Comparison of ENCODE assay signal across 7 mouse cellular contexts in the genomic region with DNA sequence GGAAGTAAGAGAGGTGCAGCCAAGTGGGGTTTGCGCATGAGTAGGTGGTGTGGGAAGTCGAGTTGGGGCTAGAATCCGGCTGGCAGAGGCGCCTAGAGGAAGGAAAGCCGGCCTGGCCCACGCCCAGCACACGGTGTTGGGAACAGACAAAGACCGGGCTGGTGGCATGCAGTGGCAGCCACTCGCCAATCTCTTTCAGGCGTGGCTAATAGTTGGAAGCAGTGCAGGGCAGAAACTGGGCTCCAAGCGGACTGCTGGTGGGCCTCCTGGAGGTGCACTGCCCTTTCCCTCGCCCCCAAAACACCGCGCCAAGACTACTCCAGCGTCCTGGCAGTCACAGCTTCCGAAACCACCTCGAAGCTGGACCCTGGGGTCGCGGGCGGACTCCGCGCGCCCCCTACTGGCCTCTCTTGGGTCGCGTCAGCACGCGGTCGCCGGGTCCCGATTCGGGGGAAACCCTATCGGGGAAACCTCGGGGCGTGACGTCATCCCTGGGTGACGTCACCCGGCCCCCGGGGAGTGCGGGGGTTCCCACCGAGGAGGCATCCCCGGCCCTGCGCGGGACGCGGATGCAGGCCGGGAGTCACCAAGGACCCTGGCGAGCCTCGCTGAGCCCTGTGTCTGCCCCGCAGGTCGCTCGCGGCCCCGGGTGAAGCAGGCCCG. TPM values are rescaled to one million over a fixed set of nuclear protein-coding genes. Genes with fewer than 3 reads are reported as not detected.
DNase-seq lines count a peak whose midpoint lies in the region; ATAC-seq lines count a peak whose summit lies in the region.

No protein-coding gene starts in this region.

- peak overlapping the region; percentile 87 for H3K9ac ChIP-seq in hindbrain, embryonic 14.5 days

- H3K36me3 ChIP-seq in hindbrain, embryonic 14.5 days (replicated peaks; ENCODE audit: control insufficient read depth, insufficient read depth), result peaks cover 40% of the 10 kb centered on the region

- ATAC-seq in activated CD4-positive, CD25-positive, alpha-beta regulatory T cell, adult 4 months, result peak; percentile 64
- ATAC-seq in hindbrain, embryonic 14.5 days (ENCODE audit: low FRiP score), result peak; percentile 58

- H3K27me3 ChIP-seq in hindbrain, embryonic 14.5 days (ENCODE audit: control insufficient read depth, insufficient read depth, low read length), result no peaks in the 10 kb centered on the region

- no peaks in the 10 kb centered on the region for H3K9me3 ChIP-seq in hindbrain, embryonic 14.5 days (ENCODE audit: control insufficient read depth, low read length)

- H3K27ac ChIP-seq in hindbrain, embryonic 14.5 days, result peak overlapping the region; percentile 93

- peaks cover 86% of the 10 kb centered on the region for H3K4me1 ChIP-seq in hindbrain, embryonic 14.5 days (replicated peaks; ENCODE audit: control insufficient read depth, insufficient read depth, low read length)

- intact Hi-C loops in left cerebral cortex, postnatal 25 days (cut with DNase I), result loop anchor here (1.0 to 2.0 kb wide), 2 partner anchors 53 to 66 kb away; no protein-coding TSS in a partner anchor

- peak overlapping the region; percentile 50 for H3K4me3 ChIP-seq in hindbrain, embryonic 14.5 days (replicated peaks; ENCODE audit: low read length)

- H3K4me2 ChIP-seq in hindbrain, embryonic 14.5 days (replicated peaks), result peak overlapping the region; percentile 98

- DNase-seq in cerebellum, postnatal 10 days, result peak; percentile 95 to 96
- DNase-seq in frontal cortex, postnatal 36 days (ENCODE audit: low spot score in 2 of 2), result peak; percentile 76 to 81
- DNase-seq in hindbrain, embryonic 14.5 days (ENCODE audit: low spot score), result peak; percentile 90
- peak; percentile 81 to 83 for DNase-seq in left cerebral cortex, postnatal 25 days (ENCODE audit: low spot score in 2 of 2)
- DNase-seq in mesoderm, embryonic 11.5 days (ENCODE audit: low read depth, low spot score), result peak; percentile 95
- peak; percentile 93 for DNase-seq in right cerebral cortex, postnatal 4 days

- 1% methylated on average over 54 of the region's 54 CpGs for WGBS in hindbrain, embryonic 14.5 days

RNA-seq across cellular contexts. Expression of a gene that starts 7.2 kb away (rescaled TPM):
- not detected for polyA plus RNA-seq in activated CD4-positive, CD25-positive, alpha-beta regulatory T cell, adult 4 months (2017; shearing (Covaris generic))
- 6.3 and 8.9 TPM in 2 replicates for polyA plus RNA-seq in hindbrain, embryonic 14.5 days (2014; fragmentation: Nextera tagmentation; extraction: Ambion mirVana)
- total RNA-seq in left cerebral cortex, postnatal 25 days (2021), result 10 to 100 TPM; 80.1 to 85.9 TPM

RNA-seq across cellular contexts. Expression of a gene that starts 16.6 kb away (rescaled TPM):
- polyA plus RNA-seq in activated CD4-positive, CD25-positive, alpha-beta regulatory T cell, adult 4 months (2017; shearing (Covaris generic)), result under 1 TPM in 1 of 2 experiments, not detected in 1; 0.25 TPM
- 406 and 416 TPM in 2 replicates for polyA plus RNA-seq in hindbrain, embryonic 14.5 days (2014; fragmentation: Nextera tagmentation; extraction: Ambion mirVana)
- total RNA-seq in left cerebral cortex, postnatal 25 days (2021), result 100 to 1,000 TPM; 287 to 295 TPM

RNA-seq across cellular contexts. Expression of a gene that starts 26.4 kb away (rescaled TPM):
- polyA plus RNA-seq in activated CD4-positive, CD25-positive, alpha-beta regulatory T cell, adult 4 months (2017; shearing (Covaris generic)), result 10 to 100 TPM; 38.6 to 43.6 TPM
- 41.9 and 42.7 TPM in 2 replicates for polyA plus RNA-seq in hindbrain, embryonic 14.5 days (2014; fragmentation: Nextera tagmentation; extraction: Ambion mirVana)
- total RNA-seq in left cerebral cortex, postnatal 25 days (2021), result 10 to 100 TPM; 64.0 to 68.0 TPM

RNA-seq across cellular contexts. Expression of a gene that starts 42.2 kb away (rescaled TPM):
- 10 to 100 TPM in 1 of 2 experiments, 1 to 10 TPM in 1; 7.4 to 14.4 TPM for polyA plus RNA-seq in activated CD4-positive, CD25-positive, alpha-beta regulatory T cell, adult 4 months (2017; shearing (Covaris generic))
- 139 and 141 TPM in 2 replicates for polyA plus RNA-seq in hindbrain, embryonic 14.5 days (2014; fragmentation: Nextera tagmentation; extraction: Ambion mirVana)
- total RNA-seq in left cerebral cortex, postnatal 25 days (2021), result 10 to 100 TPM; 89.6 to 96.1 TPM

RNA-seq across cellular contexts. Expression of a gene that starts 44.7 kb away (rescaled TPM):
- not detected for polyA plus RNA-seq in activated CD4-positive, CD25-positive, alpha-beta regulatory T cell, adult 4 months (2017; shearing (Covaris generic))
- polyA plus RNA-seq in hindbrain, embryonic 14.5 days (2014; fragmentation: Nextera tagmentation; extraction: Ambion mirVana), result 0.09 and 0.34 TPM in 2 replicates
- total RNA-seq in left cerebral cortex, postnatal 25 days (2021), result under 1 TPM; 0.57 to 0.62 TPM

Comparison
In these comparisons a context has a peak if more than half of its experiments do, and no peak if none do; other contexts are left out.
1. Peak in every context shown above with its lines: DNase-seq, ATAC-seq, H3K4me3 ChIP-seq and H3K27ac ChIP-seq.
2. RNA of a gene that starts 16.6 kb away (polyA plus RNA-seq): 406 to 416 TPM in hindbrain, embryonic 14.5 days; 0.25 TPM in activated CD4-positive, CD25-positive, alpha-beta regulatory T cell, adult 4 months; every median in the first group is over 100 times any median in the second.